Mouse (Mus musculus) heart, adult 2 months (tissue): ENCODE data around the gene Fkbp10. TPM values are rescaled to one million over a fixed set of nuclear protein-coding genes. Genes with fewer than 3 reads are reported as not detected.
A peak's percentile ranks its signal among the peaks of the same experiment; 100 is the strongest.

Source experiments
- DNase-seq, 2 experiments: peaks; one replicate each; pipeline ENCODE4 v3.0.0; 2021
- H3K27ac ChIP-seq: fragments of 200-600 bp; 2 replicates; pipeline ENCODE4 v1.8.1; 2022
- H3K27me3 ChIP-seq: fragments of 200-500 bp; 2 replicates; pipeline ENCODE4 v1.6.1; 2012; ENCODE audit warnings: mild to moderate bottlenecking, low read length, inconsistent platforms, mixed read lengths; ENCODE audit not compliant: control insufficient read depth, insufficient read depth
- H3K36me3 ChIP-seq: fragments of 200-500 bp; 2 replicates; pipeline ENCODE4 v1.6.1; 2012; ENCODE audit warnings: low read length, inconsistent platforms; ENCODE audit not compliant: control insufficient read depth, insufficient read depth
- H3K4me1 ChIP-seq: fragments of 200-500 bp; 2 replicates; pipeline ENCODE4 v1.6.1; 2011; ENCODE audit warnings: low read length; ENCODE audit not compliant: control insufficient read depth, insufficient read depth
- H3K4me3 ChIP-seq: fragments of 200-600 bp; 2 replicates; pipeline ENCODE4 v1.8.1; 2022
- H3K79me2 ChIP-seq: fragments of 200-500 bp; replicated peaks from 2 replicates; pipeline ENCODE4 v1.6.1; 2012; ENCODE audit warnings: mild to moderate bottlenecking, inconsistent platforms, low read length, moderate library complexity, mixed read lengths; ENCODE audit not compliant: control insufficient read depth, insufficient read depth
- H3K9ac ChIP-seq: fragments of 200-500 bp; 2 replicates; pipeline ENCODE4 v1.6.1; 2012; ENCODE audit warnings: low read depth, mild to moderate bottlenecking, control low read depth, inconsistent platforms, low read length, mixed read lengths
- CTCF ChIP-seq: fragments of 200-600 bp; IDR thresholded peaks from 2 replicates; pipeline ENCODE4 v1.8.1; 2022; ENCODE audit warnings: antibody characterized with exemption, mild to moderate bottlenecking, moderate library complexity
- EP300 ChIP-seq: fragments of 200-500 bp; IDR thresholded peaks from 2 replicates; pipeline ENCODE4 v1.6.1; 2011; ENCODE audit warnings: low read depth, low read length, control low read depth; ENCODE audit not compliant: insufficient read depth
- POLR2A ChIP-seq: fragments of 200-500 bp; IDR thresholded peaks from 2 replicates; pipeline ENCODE4 v1.6.1; 2011; ENCODE audit warnings: mild to moderate bottlenecking, low read depth, low read length, control low read depth; ENCODE audit not compliant: insufficient read depth
- WGBS: fragments of 180-500 bp; shearing (Covaris S2); methylation state at CpG from one replicate; pipeline ENCODE4 v1.1.7; 2018; 5-methylcytosine and 5-hydroxymethylcytosine counted together
- intact Hi-C: fragments of 180-260 bp; cut with DNase I; formaldehyde crosslinking; loops from one replicate; pipeline ENCODE4 v1.15.1; 2025
- polyA plus RNA-seq: library from polyadenylated mRNA; depleted of rRNA; stranded (reverse); fragments of >200 nt; gene quantifications from 2 replicates; pipeline ENCODE4 v1.2.3, GENCODE M21; 2012
- total RNA-seq, 2 experiments: library from RNA; stranded (reverse); gene quantifications; 2 replicates each; pipeline ENCODE4 v1.2.3; 2021

The Fkbp10 gene
- total and polyA plus RNA-seq, 3 experiments: 7.4 to 24.8 (median 7.5) TPM

- no peaks in the 10 kb centered on the region for H3K27me3 ChIP-seq
- peaks cover 12% of the 10 kb centered on the region for H3K79me2 ChIP-seq
- 80% methylated on average over 3 of the region's 3 CpGs for WGBS
- peaks cover 44% of the 10 kb centered on the region for H3K36me3 ChIP-seq
- H3K9ac ChIP-seq: no peak overlapping the region
- no peak for TF ChIP-seq CTCF
- no peak for TF ChIP-seq POLR2A
- no peak for TF ChIP-seq EP300
- intact Hi-C loops: no loop called here
- no peak for DNase-seq
- no peak overlapping the region for H3K27ac ChIP-seq
- H3K4me1 ChIP-seq: peaks cover 37% of the 10 kb centered on the region
- H3K4me3 ChIP-seq: no peak overlapping the region
Observed at GRCm38 (mm10) chr11:100385016-100385415, 30.5 kb upstream of the Fkbp10 start.

GRCm38 (mm10) chr11:100386586-100386985, 28.9 kb upstream of the Fkbp10 start:
- 27% methylated on average over 5 of the region's 5 CpGs for WGBS
- peaks cover 40% of the 10 kb centered on the region for H3K36me3 ChIP-seq
- peak in 1 of 2 experiments; percentile 46 for DNase-seq
- H3K9ac ChIP-seq: peak overlapping the region; percentile 15
- intact Hi-C loops: loop anchor here (1.0 to 2.0 kb wide), 2 partner anchors 10 to 18 kb away; no protein-coding TSS in a partner anchor
- H3K79me2 ChIP-seq: peaks cover 12% of the 10 kb centered on the region
- no peak overlapping the region for H3K4me3 ChIP-seq
- H3K4me1 ChIP-seq: peaks cover 49% of the 10 kb centered on the region
- no peak; the same call in 1 of the 2 replicates for TF ChIP-seq EP300
- TF ChIP-seq POLR2A: no peak
- no peak for TF ChIP-seq CTCF
- H3K27me3 ChIP-seq: no peaks in the 10 kb centered on the region
- peak overlapping the region; percentile 98 for H3K27ac ChIP-seq

GRCm38 (mm10) chr11:100387111-100387510, 28.4 kb upstream of the Fkbp10 start:
- DNase-seq: peak in 1 of 2 experiments; percentile 10
- Histone ChIP-seq H3K36me3 (peaks cover 44% of the 10 kb centered on the region), H3K79me2 (peaks cover 12% of the 10 kb centered on the region), H3K9ac (peak overlapping the region; percentile 33), H3K4me1 (peaks cover 52% of the 10 kb centered on the region), H3K27ac (peak overlapping the region; percentile 98), H3K27me3 (no peaks in the 10 kb centered on the region), H3K4me3 (no peak overlapping the region; the same call in 1 of the 2 replicates)
- TF ChIP-seq POLR2A: no peak
- TF ChIP-seq CTCF: no peak
- no peak for TF ChIP-seq EP300
- WGBS: 59% methylated on average over 6 of the region's 6 CpGs
- intact Hi-C loops: loop anchor here (2.0 kb wide), 1 partner anchor 18 kb away; no protein-coding TSS in a partner anchor

GRCm38 (mm10) chr11:100387589-100388375, 27.7 kb upstream of the Fkbp10 start:
- intact Hi-C loops: loop anchor here (2.0 kb wide), 1 partner anchor 19 kb away; no protein-coding TSS in a partner anchor
- TF ChIP-seq EP300 (peak; percentile 93), CTCF (no peak), POLR2A (no peak; the same call in 1 of the 2 replicates)
- peaks cover 57% of the 10 kb centered on the region for H3K4me1 ChIP-seq
- peaks cover 44% of the 10 kb centered on the region for H3K36me3 ChIP-seq
- H3K79me2 ChIP-seq: peaks cover 12% of the 10 kb centered on the region
- H3K27ac ChIP-seq: peak overlapping the region; percentile 98
- no peaks in the 10 kb centered on the region for H3K27me3 ChIP-seq
- DNase-seq: peak; percentile 81 to 89
- WGBS: 18% methylated on average over 14 of the region's 14 CpGs
- H3K4me3 ChIP-seq: peak overlapping the region; percentile 36
- peak overlapping the region; percentile 34 for H3K9ac ChIP-seq

GRCm38 (mm10) chr11:100388588-100388987, 26.9 kb upstream of the Fkbp10 start:
- peaks cover 64% of the 10 kb centered on the region for H3K4me1 ChIP-seq
- intact Hi-C loops: no loop called here
- 8% methylated on average over 6 of the region's 6 CpGs for whole genome bisulfite sequencing
- H3K4me3 ChIP-seq: peak overlapping the region; percentile 36
- peaks cover 51% of the 10 kb centered on the region for H3K36me3 ChIP-seq
- DNase-seq: peak; percentile 88 to 89
- peaks cover 13% of the 10 kb centered on the region for H3K79me2 ChIP-seq
- no peaks in the 10 kb centered on the region for H3K27me3 ChIP-seq
- peak overlapping the region; percentile 17 for H3K9ac ChIP-seq
- peak overlapping the region; percentile 98 for H3K27ac ChIP-seq
- TF ChIP-seq CTCF (peak; percentile 26; the same call in 1 of the 2 replicates), POLR2A (0 out of 2 replicates have a peak, but pooled peaks have one; percentile 45), EP300 (peak; percentile 94)

- TF ChIP-seq EP300 (peak; percentile 92), CTCF (0 out of 2 replicates have a peak, but pooled peaks have one; percentile 3), POLR2A (0 out of 2 replicates have a peak, but pooled peaks have one; percentile 3)
- WGBS: 18% methylated on average over 8 of the region's 8 CpGs
- H3K36me3 ChIP-seq: peaks cover 56% of the 10 kb centered on the region
- H3K27me3 ChIP-seq: no peaks in the 10 kb centered on the region
- H3K4me1 ChIP-seq: peaks cover 72% of the 10 kb centered on the region
- peak overlapping the region; percentile 19 for H3K9ac ChIP-seq
- intact Hi-C loops: loop anchor here (10.0 kb wide), 1 partner anchor 575 kb away; no protein-coding TSS in a partner anchor
- peak; percentile 80 to 84 for DNase-seq
- H3K79me2 ChIP-seq: peaks cover 10% of the 10 kb centered on the region
- H3K4me3 ChIP-seq: no peak overlapping the region; the same call in 1 of the 2 replicates
- peak overlapping the region; percentile 98 for H3K27ac ChIP-seq
Observed at GRCm38 (mm10) chr11:100389931-100390445, 25.5 kb upstream of the Fkbp10 start.
